Mouse (Mus musculus) adrenal gland, postnatal 14 days (tissue): ENCODE data around the gene E130308A19Rik. TPM values are rescaled to one million over a fixed set of nuclear protein-coding genes. Genes with fewer than 3 reads are reported as not detected.

ENCODE experiments used
- DNase-seq: peaks from one replicate; pipeline ENCODE4 v3.0.0; 2021; ENCODE audit warnings: mixed read lengths
- long read RNA-seq, 2 experiments: library from polyadenylated mRNA; stranded (forward); transcript quantifications; one replicate each; pipeline ENCODE4 v2.0.0; 2021
- total RNA-seq: library from RNA; stranded (reverse); gene quantifications from 2 replicates; pipeline ENCODE4 v1.2.3, GENCODE M21; 2021

The E130308A19Rik gene
- 17.2 and 18.0 TPM in 2 replicates for total RNA-seq
- long read RNA-seq, experiment 1, full-length matches to known transcripts, result 4 of 14 reads
- long read RNA-seq, experiment 1, partial matches to known transcripts, result 7 of 14 reads
- long read RNA-seq, experiment 1, other reads (novel, unspliced or antisense), result 3 of 14 reads
- long read RNA-seq, experiment 2, partial matches to known transcripts, result 2 of 5 reads
- long read RNA-seq, experiment 2, other reads (novel, unspliced or antisense), result 3 of 5 reads

DNA sequence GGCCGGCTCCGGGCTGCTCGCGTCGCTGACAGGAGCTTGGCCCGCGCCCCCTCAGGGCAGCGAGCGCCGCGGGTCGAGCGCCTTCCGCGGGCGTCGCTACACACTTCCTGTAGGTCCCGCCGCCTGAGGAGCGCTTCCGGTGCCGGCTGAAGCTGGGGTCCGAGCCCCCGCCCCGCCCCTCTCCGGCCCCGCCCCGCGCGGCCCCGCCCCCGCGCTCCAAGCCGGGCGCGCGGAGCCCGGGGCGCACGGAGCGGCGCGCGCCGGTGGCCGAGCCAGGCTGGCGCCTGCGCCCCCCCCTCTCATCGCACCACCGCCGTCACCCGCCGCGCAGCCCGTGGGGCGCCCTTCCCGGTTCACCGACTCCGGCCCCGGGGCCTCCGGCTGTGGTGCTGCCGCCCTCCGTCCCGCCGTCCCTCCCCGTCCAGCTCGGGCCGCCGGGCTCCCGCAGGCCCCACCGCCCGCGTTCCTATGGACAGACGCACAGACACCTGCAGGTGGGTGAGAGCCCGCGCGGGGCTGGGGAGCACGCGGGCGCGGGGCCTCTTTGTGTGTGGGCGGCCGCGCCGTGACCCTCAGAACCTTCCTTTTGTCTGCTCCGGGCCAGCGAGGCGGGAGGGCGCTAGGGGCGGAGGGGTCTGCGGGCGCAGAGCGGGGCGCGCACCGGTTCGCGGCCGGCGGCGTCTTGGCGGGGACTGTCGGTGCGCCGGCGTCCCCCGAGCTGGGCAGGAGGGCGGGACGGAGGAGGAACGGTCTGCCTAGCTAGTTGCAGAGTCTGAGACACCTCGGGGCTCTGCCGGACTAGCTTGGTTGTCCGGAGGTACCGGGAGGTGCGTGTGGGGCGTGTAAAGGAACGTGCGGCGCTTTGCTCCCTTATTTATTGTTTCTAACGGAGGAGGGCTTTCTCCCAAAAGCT, at the start of gene E130308A19Rik:
Gene E130308A19Rik (plus strand): TSS at position 214 of the 913 bp plus-strand sequence.
- DNase-seq, result peak; percentile 88

DNA sequence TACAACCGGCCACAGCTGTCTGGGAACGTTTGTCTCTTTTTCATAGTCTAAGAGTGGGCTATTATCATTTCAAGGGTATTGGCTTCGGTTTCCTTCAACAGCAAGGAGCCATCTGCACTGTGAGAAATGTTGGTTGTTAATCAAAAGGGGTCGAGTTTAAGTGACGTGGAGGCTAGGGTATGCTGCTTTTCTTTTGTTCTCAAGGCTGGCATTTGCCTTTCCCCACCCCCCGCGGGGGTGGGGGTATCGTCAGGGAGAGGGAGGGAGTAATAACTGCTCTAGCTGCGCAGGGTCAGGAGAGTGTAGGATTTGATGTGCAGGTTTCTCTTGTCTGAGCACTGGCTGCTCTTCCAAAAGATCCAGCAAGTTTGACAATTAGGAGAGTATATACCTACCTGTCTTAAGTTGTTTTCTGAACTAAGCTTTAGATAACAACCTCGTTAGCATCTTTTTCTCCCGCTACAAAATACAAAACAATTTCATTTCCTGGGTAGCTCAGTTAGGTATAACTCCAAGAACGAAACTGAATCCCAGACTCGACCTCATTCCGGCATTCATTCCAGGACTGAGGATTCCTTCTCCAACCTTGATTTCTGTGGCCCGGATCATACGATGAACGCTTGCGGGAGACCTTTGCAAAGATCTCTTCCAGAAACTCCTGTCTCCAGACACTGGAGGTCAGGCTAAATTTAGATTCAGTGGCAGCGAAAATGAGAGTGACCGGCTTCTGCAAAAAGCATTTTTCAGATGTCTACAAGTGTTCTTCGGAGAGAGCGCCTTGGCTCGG, 45.3 kb upstream of the E130308A19Rik start:
- peak; percentile 78 for DNase-seq

DNA sequence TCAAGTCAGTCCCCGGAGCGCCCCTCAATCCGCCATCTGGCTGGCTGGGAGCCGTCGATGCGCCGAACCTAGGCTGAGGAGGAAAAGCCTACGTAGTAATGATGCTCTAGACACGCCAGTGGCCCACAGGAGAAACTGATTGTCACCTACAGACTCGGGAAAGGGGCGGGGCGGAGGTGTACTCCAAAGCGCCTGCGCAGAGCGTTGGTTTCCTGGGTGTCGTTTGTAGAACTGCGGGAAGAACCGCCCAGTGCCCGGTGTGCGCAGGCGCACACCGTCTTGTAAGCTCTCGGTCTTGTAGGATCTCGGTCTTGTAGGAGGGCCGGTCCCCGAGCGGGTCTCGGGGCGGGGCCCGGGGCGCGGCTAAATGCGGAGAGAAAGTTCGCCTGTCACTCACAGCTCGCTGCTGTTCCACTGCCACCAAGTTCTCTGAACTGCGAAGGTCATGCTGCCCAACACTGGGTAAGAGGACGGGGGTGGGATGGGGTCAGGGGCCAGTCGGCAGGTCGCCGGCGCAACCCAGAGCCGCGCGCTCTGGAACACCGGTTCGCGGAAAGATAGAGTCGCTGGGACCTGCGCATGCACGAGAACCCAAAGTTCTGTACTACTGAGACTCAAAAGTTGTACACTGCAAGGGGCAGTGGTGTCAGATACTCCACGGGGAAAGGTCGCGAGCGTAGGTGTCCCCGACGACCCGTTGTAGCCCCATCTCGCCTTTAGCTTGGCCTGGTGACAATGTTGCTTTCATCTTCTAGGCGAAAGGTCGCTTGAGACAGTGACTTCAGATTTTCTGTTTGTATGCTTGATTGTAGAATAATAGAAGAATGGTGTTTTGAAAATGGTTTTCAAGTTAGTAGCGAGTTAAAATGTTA, 44.5 kb upstream of the E130308A19Rik start, which contains the start of gene Hsdl2:
Gene Hsdl2 (plus strand): TSS at position 250 of the 872 bp plus-strand sequence.
- peak; percentile 99 for DNase-seq

DNA sequence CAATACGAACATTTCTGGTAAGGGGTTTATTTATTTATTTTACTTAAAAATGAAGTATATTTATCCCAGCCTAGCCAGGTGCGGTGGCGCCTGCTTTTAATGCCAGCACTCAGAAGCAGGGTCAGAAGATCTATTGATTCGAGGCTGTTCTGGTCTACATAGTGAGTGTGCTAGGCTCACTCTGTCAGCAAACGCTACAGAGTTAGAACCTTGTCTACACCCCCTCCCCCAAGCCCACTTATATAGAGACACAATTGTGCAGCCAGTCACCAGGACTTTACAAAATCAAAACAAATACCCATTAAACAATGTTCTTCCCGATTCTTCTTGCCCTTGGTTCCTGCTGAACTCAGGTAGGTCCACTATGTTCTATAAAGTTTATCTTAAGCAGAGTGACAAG, 43.8 kb upstream of the E130308A19Rik start:
- DNase-seq, result no peak

DNA sequence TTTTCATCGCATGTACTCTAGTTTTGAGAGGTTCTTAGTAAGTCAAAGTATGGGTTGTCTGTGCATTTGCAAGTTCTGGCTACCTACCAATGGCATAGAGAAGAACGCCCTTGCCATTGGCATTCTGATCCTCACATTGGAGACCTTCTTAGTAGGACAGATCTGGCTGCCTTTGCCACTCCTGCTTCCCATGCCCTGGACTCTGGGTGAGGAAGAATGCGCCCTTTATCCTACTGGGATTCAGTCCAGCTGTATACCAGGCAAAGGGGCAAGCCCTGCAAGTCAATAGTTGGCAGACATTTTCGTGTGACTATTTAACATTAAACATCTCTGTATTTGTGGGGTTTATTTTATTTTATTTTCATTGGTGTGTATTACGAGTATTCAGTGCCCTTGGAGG, 40.9 kb upstream of the E130308A19Rik start:
- peak; percentile 66 for DNase-seq

DNA sequence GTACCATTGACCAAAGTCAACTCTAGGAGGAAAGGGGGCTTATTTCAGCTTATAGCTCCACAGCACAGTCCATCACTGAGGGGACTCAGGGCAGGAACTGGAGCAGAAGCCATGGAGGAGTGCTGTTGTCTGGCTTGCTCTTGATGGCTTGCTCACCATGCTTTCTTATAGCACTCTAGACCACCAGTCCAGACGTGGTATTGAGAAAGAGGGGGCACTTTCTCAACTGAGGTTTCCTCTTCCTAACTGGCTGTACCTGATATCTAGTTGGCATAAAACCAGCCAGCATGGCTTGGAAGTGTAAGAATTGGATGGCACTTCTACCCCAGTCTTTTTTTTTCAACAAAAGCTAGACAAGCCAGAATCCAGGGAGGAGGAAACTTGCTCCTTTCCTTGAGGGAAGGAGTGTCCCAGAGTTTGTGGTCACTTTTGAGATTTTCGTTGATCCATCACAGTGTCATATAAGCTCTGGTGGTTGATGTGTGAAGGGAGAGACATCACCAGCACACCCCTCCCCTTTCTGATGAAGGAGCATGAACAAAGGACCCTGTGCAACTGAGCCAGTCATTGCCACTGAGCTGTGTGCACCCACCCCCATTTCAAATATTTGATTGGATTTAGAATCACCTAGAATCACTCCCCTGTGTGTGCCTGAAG, 38.7 kb upstream of the E130308A19Rik start:
- no peak for DNase-seq

DNA sequence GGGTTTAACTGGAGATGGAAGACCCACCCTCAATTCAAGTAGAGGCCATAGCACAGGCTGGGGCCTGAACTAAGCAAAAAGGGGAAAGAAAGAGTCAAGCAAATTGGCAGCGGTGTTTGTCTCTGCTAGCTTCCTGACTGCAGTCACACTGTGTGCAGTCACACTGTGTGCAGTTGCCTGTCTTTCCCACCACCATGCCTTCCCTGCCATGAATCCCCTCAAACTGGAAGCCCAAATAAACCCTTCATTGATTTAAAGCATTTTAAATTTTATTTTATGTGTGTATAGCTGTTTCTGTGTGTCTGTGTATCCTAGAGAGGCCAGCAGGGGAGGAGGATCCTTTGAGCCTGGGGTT, 38.2 kb upstream of the E130308A19Rik start:
- DNase-seq, result no peak

DNA sequence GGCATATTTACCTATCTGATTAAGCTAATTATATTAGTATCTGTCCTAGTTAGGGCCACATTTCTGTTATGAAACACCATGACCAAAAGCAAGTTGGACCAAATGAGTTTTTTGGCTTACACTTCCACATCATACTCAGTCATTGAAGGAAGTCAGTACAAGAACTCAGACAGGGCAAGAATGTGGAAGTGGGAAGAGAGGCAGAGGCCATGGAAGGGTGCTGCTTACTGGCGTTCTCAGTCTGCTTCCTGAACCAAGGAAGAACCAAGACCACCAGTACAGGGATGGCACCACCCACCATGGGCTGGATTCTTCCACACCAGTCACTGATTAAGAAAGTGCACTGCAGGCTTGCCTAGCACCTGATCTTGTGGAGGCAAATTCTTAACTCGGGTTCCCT, 31.4 kb upstream of the E130308A19Rik start:
- DNase-seq, result no peak

DNA sequence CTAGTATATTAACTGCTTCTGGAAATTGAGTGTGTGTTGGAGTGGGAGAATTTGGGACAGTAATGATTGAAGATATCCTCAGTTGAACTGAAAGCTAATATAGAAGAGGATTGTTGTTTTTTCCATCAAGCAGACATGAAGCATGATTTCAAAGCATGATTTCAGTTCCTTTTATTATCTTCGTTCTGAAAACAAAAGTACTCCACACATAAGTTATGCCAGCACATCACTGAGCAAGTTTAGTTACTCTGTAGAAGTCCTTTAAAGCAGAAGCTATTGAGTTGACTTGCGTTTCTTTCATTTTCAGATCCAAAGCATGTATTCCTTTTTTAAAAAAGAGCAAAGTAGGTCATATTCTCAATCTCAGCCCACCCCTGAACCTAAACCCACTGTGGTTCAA, 29.5 kb upstream of the E130308A19Rik start:
- DNase-seq, result no peak

DNA sequence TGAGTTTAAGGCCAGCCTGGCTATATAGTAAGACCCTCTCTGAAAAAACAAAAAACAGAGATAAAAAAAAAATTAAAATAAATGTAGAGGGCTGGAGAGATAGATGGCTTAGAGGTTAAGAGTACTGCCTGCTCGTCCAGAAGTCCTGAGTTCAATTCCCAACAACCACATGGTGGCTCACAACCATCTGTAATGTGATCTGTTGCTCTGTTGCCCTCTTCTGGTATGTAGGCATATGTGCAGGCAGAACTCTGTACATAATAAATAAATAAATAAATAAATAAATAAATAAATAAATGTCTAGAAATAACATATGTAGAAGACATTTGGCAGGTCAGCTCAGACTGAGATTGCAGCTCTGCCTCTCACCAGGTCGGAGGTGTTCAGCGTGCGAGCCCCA, 23.3 kb upstream of the E130308A19Rik start:
- DNase-seq, result no peak

DNA sequence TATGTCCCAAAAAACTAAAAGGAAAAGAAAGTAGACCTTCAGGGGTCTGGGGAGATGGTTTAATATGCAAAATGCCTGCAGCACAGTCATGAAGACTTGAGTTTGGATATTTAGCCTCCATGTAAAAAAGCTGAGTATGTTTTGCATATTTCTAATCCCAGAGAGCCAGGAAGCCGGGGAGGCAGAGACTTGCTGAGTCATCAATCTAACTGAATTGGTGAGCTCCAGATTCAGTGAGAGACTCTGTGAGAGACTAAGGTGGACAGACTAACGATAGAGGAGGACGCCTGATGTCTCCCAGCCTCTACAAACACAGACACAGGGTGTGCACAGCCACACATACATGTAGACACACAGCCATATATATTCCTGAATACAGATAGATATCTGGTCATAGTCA, 21.1 kb upstream of the E130308A19Rik start:
- DNase-seq, result no peak

DNA sequence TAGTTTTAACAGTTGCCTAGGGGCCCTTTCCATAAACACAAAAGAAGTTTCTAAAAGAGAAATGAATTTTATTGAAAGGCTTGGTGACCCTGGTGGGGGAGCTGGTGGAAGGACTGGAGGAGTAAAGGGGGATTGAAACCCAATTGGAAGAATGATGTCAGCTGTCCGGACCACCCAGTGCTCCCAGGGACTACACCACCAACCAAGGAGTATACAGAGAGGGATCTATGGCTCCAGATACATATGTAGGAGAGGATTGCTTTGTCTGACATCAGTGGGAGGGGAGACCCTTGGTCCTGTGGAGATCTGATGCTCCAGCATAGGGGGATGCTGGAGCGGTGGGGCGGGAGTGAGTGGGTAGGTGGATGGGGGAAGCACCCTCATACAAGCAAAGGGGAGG, 20.5 kb upstream of the E130308A19Rik start:
- no peak for DNase-seq

DNA sequence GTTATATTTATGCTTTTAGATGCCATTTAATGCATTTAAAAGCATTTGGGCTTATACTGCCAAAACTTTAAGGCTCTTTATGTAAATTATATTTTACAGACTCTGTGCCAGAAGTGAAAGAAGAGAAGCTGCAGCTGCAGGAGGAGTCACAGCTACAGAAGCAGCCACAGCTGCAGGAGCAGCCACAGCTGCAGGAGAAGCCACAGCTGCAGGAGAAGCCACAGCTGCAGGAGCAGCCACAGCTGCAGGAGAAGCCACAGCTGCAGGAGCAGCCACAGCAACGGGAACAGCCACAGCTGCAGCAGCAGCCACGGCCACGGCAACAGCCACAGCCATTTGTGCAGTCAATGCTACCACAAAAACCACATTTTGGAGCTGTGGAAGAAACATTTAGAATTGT, 15.6 kb upstream of the E130308A19Rik start:
- no peak for DNase-seq

DNA sequence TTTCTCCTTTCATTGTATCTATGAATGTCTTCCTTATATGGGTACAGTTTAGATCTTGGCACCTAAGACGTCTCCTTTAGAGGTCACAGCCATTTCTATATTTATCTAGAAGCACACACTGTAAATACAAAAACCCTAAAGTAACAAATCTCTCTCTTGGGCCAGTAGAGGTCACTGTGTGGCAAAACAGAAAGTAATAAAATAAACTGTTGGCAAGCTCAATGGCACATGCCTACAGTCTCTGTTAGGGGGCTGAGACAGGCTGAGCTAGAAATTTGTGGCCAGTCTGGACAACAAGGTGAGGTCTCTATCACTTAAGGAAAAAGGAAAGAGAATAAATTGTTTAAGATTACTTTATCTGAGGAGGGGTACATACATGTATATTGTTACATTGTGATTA, 11.0 kb upstream of the E130308A19Rik start:
- no peak for DNase-seq

DNA sequence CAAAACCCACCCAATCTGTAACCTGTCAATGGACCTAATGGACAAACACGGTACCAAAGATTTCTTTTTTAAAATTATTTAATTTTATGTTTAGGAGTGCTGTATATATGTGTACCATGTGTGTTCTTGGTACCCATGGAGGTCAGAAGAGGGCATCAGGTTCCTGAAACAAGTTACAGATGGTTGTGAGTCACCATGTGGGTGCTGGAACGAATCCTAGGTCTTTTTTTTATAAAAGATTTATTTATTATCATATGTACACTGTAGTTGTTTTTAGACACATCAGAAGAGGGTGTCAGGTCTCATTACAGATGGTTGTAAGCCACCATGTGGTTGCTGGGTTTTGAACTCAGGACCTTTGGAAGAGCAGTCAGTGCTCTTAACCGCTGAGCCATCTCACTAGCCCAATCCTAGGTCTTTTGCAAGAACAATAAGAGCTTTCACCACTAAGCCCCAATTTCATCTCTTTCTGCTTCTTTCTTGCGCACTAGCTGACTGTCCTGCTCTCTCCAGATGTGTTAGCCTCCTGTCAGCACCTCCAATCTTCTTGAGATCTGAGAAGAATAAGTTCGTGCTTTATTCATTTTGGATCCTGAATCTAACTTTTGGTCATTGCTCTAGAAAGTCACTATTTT, 6.3 kb upstream of the E130308A19Rik start:
- DNase-seq, result no peak

DNA sequence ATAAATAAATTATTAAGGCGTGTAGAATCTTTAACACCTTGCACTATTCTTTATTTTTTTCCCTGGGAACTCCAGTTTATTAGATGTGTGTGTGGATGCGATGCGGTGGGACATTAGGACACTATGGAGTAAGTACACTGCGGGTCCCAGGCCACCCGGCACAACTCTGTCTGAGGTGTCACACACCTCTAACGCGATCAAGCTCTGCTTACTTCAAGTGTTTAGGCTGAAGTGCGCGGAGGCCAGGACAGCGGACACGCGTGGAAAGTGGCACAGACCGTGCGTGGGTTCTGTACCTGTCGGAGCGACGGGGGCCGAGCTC, 374 bp upstream of the E130308A19Rik start:
- DNase-seq, result no peak

DNA sequence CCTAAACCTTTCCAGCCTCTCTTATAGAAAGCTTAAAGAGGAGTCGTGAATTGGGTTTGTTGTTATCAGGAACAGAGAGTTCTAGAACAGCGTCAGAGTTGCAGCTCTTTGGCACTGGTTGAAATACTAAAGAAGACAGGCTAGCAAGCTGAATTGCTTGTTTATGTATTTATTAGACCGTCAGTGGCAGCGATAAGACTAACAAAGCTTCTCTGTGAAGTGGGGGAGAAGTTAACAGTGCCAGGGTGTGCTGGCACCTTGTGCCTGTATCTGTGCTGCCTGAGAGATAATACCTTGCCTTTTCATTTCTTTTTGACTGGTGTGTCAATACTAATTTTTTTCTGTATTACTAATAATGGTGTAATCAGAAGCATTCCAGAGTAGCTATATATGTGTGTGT, 2.2 kb downstream of the E130308A19Rik start:
- no peak for DNase-seq

DNA sequence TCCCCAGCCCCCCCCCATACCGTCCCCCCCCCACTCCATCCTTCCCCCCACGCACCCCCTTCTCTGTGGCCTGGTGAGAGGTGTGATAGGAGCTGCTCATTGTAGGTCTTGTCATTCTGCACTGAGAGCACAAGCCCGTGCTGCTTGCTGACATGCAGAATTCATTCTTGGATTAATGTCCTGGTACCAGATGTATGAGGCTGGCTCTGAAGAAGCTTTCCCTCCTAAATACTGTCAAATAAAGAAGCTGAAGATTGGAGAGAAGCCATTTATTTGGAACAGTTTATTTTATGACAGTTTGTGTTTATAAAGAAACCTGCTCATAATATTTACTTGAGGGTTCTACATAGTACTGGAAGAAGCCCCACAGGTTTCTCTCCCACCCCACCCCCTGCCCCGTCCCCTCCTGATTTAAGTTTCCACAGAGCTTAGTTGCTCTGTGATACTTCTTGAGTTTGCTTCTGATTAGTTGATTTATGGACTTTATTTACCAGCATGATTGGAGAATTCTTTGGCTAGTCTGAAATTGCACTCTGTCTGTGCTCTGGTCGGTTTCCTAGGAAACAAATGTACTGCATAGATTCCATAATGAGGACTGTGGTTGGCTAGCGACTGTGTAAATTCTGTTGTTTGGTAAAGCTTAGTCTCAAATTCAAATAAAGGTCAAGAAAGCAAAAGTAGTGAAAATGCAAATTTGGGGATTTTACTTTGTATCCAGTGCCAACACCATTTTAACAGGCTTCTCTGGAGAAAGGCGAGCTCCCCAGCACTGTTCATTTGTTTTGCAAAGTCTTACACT, 3.3 kb downstream of the E130308A19Rik start:
- no peak for DNase-seq

DNA sequence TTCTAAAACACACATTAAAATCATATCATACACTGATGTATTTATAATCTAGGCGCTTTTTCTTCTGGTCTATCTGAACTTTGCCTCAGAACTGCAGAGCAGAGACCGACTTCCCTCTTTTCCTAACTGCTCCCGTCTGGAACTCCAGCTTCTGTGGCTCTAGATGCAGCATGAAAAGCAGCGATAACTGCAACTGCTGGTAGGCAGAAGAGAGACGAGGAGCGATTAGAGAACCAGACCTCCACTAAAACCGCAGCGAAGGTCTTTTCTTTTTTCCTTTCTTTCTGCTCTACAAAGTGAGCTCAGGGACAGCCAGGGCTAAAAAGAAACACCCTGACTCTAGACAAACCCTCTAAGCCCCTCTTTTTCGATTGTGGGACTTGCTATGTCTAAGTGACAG, 4.1 kb downstream of the E130308A19Rik start:
- no peak for DNase-seq

DNA sequence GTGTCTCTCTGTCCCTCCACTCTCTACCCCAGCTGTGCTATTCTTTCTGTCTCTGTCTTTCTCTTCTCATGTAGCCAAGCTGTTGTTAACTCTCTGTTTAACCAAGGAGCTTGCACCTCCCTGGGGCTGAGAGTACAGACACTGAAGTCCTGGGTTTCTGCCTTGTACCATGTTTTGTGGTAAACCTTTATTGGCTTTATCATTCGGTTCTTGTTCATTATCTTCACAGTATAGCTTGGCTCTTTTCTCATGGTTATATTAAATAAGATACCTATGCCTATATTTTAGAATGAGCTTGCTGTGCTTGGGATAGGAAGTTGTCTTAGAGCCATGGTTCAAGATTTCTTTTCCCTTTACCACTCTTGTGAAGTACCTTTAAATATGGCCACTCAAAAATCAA, 8.5 kb downstream of the E130308A19Rik start:
- DNase-seq, result no peak
